Mouse (Mus musculus): Measurements from ENCODE around the gene Lrrc4c. TPM values are rescaled to one million over a fixed set of nuclear protein-coding genes. Genes with fewer than 3 reads are reported as not detected.

Lrrc4c gene
- polyA plus RNA-seq, 1 experiment: 17.7 TPM

DNA sequence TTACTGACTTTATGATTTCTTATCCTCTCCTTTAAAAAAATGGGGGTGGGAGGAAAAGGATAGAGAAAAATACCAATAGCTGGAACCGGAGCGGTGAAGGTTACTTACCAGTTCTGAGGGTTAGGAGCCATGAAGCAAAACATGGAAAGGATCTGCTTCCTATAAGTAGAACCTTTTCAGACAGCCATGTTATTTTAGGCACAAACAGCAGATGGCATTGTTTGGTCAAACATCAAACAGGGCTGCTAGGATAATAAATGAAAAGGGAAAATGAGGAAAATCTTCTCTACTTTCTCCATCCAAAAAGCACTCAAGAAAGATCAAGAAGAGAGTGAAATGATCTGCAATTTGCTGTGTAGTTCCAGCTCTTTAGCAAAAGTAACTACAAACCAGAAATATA is 1296.8 kb downstream of the Lrrc4c start:
- DNase-seq (ENCODE audit: low read depth): peak; percentile 78
- TF ChIP-seq CTCF (IDR thresholded peaks at IDR 0.05; ENCODE audit: borderline replicate concordance, extremely low read depth, insufficient read depth, insufficient read length) (peak; percentile 20; the same call in 1 of the 2 replicates), POLR2A (IDR thresholded peaks at IDR 0.05; ENCODE audit: borderline replicate concordance, extremely low read depth, insufficient read depth, insufficient read length, poor library complexity, severe bottlenecking) (no peak)

DNA sequence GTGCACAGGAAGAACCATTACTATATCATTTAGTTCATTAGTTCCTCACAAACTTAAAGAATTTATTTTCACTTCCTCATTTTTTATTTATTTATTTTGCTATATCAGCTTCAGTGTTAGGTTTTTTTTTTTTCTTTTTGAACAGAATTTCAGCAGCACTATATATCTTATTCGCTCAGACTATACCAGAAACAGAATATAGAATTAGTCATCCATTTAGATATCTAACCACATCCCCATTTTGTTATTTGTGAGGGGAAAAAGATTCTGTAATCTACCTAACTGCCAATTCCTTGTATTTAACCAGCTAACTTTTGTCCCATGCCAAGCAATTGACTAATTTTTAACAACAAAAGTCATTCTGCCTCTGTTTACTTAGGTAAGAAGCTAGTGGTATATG is 1300.6 kb downstream of the Lrrc4c start:
- no peak for DNase-seq (ENCODE audit: low read depth)
- TF ChIP-seq POLR2A (IDR thresholded peaks at IDR 0.05; ENCODE audit: borderline replicate concordance, extremely low read depth, insufficient read depth, insufficient read length, poor library complexity, severe bottlenecking) (no peak), CTCF (IDR thresholded peaks at IDR 0.05; ENCODE audit: borderline replicate concordance, extremely low read depth, insufficient read depth, insufficient read length) (no peak)

GRCm38 (mm10) chr2:97639941-97640340 is 1322.0 kb downstream of the Lrrc4c start:
- TF ChIP-seq CTCF (IDR thresholded peaks at IDR 0.05; ENCODE audit: borderline replicate concordance, extremely low read depth, insufficient read depth, insufficient read length) (no peak), POLR2A (IDR thresholded peaks at IDR 0.05; ENCODE audit: borderline replicate concordance, extremely low read depth, insufficient read depth, insufficient read length, poor library complexity, severe bottlenecking) (no peak)
- DNase-seq (ENCODE audit: low read depth): no peak

- no peak for TF ChIP-seq CTCF (IDR thresholded peaks at IDR 0.05; ENCODE audit: borderline replicate concordance, extremely low read depth, insufficient read depth, insufficient read length)
- DNase-seq (ENCODE audit: low read depth): no peak
Measured at GRCm38 (mm10) chr2:97641661-97642060, 1323.7 kb downstream of the Lrrc4c start.

DNA sequence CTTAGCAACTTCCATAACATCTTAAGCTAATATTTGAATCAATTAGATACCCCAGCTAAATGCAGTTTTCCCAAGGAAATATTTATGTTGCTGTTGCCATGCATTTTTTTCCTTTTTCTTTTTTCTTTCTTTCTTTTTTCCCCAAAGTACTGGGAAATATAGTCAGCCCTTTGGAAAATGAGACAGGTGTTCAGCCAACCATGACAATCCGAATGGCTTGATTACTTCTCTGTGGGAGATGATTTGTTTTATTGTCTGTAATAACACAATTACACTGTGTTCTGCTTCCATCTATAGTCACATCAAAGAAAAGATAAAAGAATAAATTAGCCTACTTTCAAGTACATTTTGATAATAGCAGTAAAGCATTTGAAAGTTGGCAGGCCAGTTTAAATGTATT is 1334.7 kb downstream of the Lrrc4c start:
- TF ChIP-seq CTCF (IDR thresholded peaks at IDR 0.05; ENCODE audit: borderline replicate concordance, extremely low read depth, insufficient read depth, insufficient read length) (no peak), POLR2A (IDR thresholded peaks at IDR 0.05; ENCODE audit: borderline replicate concordance, extremely low read depth, insufficient read depth, insufficient read length, poor library complexity, severe bottlenecking) (no peak)
- DNase-seq (ENCODE audit: low read depth): peak; percentile 29
